Mouse (Mus musculus): Measurements from ENCODE around the gene Gm49318.

DNA sequence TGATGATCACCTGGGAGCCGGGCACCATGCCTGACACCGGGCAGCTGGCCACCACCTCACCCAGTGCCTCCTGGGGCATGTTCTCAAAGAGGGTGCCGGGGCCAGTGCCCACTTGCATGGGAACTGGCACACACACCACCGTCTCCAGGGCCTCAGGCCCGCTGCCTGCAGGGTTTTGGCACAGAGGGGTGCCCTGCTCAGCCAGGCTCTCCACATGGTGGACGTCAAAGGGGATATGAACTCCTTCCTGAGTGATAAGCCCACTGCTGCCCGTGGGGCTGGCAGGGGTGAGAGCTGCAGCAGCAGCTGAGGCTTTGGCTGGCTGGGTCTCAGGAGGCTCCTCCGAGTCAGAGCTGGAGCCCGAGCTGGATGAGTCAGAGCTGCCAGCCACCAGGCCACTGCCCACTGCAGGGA, 13.0 kb downstream of the Gm49318 start:
- TF ChIP-seq TAL1 (conservative IDR thresholded peaks at IDR 0.05; ENCODE audit: low read depth, low read length) (no peak), GATA1 (IDR thresholded peaks at IDR 0.05; ENCODE audit: borderline replicate concordance, low read length) (no peak), CTCF (IDR thresholded peaks at IDR 0.05; ENCODE audit: low read depth, low read length) (no peak), POLR2AphosphoS5 (IDR thresholded peaks at IDR 0.05; ENCODE audit: insufficient replicate concordance, low read depth, low read length) (no peak)

Measured in G1E (cell line).